Mouse (Mus musculus): ENCODE measurements around the gene Vopp1. TPM values are rescaled to one million over a fixed set of nuclear protein-coding genes. Genes with fewer than 3 reads are reported as not detected.

The Vopp1 gene
- polyA plus RNA-seq, 1 experiment from 2014 or later, result 46.5 TPM

DNA sequence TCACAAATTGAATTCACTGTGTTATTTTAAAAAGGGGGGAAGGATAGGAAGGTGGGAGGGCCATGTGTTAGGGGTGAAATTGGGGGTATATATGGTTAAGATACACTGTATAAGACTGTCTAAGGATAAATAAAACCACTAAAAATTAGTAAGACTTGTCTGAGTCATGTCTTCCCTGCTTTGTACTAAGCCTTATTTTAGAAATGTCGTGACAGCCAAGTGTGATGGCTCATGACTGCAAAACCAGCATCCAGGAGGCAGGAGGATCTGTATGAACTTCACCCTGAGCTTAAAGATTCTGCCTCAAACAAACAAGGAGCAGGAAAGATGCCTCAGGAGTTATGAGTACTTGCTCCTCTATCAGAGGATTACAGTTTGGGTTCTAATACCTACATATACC is 140.8 kb downstream of the Vopp1 start:
- 97% methylated on average over 1 of the region's 1 CpGs for WGBS
- Histone ChIP-seq H3K27me3 (no peaks in the 10 kb centered on the region), H3K9me3 (no peaks in the 10 kb centered on the region), H3K9ac (no peak overlapping the region), H3K4me3 (no peak overlapping the region), H3K36me3 (peaks cover 13% of the 10 kb centered on the region; the same call in 1 of the 2 replicates), H3K27ac (no peak overlapping the region), H3K4me1 (no peaks in the 10 kb centered on the region), H3K4me2 (no peak overlapping the region)
- no peak for ATAC-seq (ENCODE audit: insufficient number of reproducible peaks, low FRiP score, low TSS enrichment, low read depth)

Other genes starting within 250 kb of the Vopp1 start
- gene Herc6, start 244.2 kb downstream of the Vopp1 start, polyA plus RNA-seq (2015; fragmentation: Nextera tagmentation; extraction: Ambion mirVana), result 3.0 and 3.8 TPM in 2 replicates
- gene Pyurf, start 133.1 kb downstream of the Vopp1 start, polyA plus RNA-seq (2015; fragmentation: Nextera tagmentation; extraction: Ambion mirVana), result 10.9 and 11.4 TPM in 2 replicates
- gene Lancl2, start 122.6 kb downstream of the Vopp1 start, polyA plus RNA-seq (2015; fragmentation: Nextera tagmentation; extraction: Ambion mirVana), result 22.6 and 22.9 TPM in 2 replicates
- 0.10 TPM in 1 of 2 replicates, not detected in the other for gene Vmn1r21, start 25.2 kb upstream of the Vopp1 start, polyA plus RNA-seq (2015; fragmentation: Nextera tagmentation; extraction: Ambion mirVana)
- not detected in 2 replicates for gene Vmn1r22, start 82.9 kb upstream of the Vopp1 start, polyA plus RNA-seq (2015; fragmentation: Nextera tagmentation; extraction: Ambion mirVana)
- gene Vmn1r23, start 101.7 kb upstream of the Vopp1 start, polyA plus RNA-seq (2015; fragmentation: Nextera tagmentation; extraction: Ambion mirVana), result not detected in 2 replicates
- not detected in 2 replicates for gene Vmn1r24, start 136.3 kb upstream of the Vopp1 start, polyA plus RNA-seq (2015; fragmentation: Nextera tagmentation; extraction: Ambion mirVana)
- gene Vmn1r25, start 155.7 kb upstream of the Vopp1 start, polyA plus RNA-seq (2015; fragmentation: Nextera tagmentation; extraction: Ambion mirVana), result not detected in 2 replicates
- not detected in 2 replicates for gene Vmn1r26, start 190.0 kb upstream of the Vopp1 start, polyA plus RNA-seq (2015; fragmentation: Nextera tagmentation; extraction: Ambion mirVana)

Measured in limb, embryonic 15.5 days (tissue).